Mouse (Mus musculus) cerebellum, postnatal 10 days (tissue): Measurements from ENCODE around the gene Samhd1.

Experiments
- DNase-seq, 2 experiments: peaks; one replicate each; pipeline ENCODE4 v3.0.0; 2021; ENCODE audit warnings: mixed read lengths in 2 of 2

Samhd1 gene

DNA sequence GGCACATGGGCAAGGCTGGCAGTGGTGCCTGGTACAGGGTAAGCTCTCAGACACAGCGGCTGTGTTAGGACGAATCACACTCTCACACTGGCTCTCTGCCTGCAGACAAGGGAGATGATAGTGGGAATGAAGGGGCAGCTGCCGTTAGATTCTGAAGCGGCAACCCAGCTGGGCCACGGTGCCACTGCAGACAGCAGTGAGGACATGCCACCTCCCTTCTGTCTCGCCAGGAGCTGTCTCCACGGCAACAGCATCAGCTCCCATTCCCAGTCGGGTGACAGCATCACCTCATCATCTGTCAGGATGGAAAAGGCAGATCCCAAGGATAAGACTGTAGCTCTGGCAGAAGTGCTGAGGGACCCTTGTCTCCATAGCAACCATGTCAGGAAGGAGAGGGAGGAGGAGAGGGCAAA, 85.2 kb downstream of the Samhd1 start:
- peak; percentile 84 to 87 for DNase-seq

- peak; percentile 80 for DNase-seq
Observed at GRCm38 (mm10) chr2:157048395-157049181, 86.5 kb downstream of the Samhd1 start.
